Mouse (Mus musculus) kidney, adult 2 months (tissue): ENCODE results near the gene Celsr1. TPM values are rescaled to one million over a fixed set of nuclear protein-coding genes. Genes with fewer than 3 reads are reported as not detected.

Source experiments
- DNase-seq: peaks from one replicate; pipeline ENCODE4 v3.0.0; 2021
- H3K27ac ChIP-seq: fragments of 200-500 bp; 2 replicates; pipeline ENCODE4 v1.5.1; 2012; ENCODE audit warnings: low read depth, low read length, control low read depth, inconsistent platforms; ENCODE audit not compliant: insufficient read depth
- H3K27me3 ChIP-seq: fragments of 200-500 bp; replicated peaks from 2 replicates; pipeline ENCODE4 v1.6.1; 2012; ENCODE audit warnings: mild to moderate bottlenecking, moderate library complexity, low read length, inconsistent platforms; ENCODE audit not compliant: control insufficient read depth, insufficient read depth
- H3K36me3 ChIP-seq: fragments of 200-500 bp; 2 replicates; pipeline ENCODE4 v1.6.1; 2012; ENCODE audit warnings: mild to moderate bottlenecking, moderate library complexity, low read length, inconsistent platforms; ENCODE audit not compliant: control insufficient read depth, insufficient read depth
- H3K4me1 ChIP-seq: fragments of 200-500 bp; 2 replicates; pipeline ENCODE4 v1.6.1; 2011; ENCODE audit warnings: low read length; ENCODE audit not compliant: control insufficient read depth, insufficient read depth
- H3K4me3 ChIP-seq: fragments of 200-500 bp; 2 replicates; pipeline ENCODE4 v1.5.1; 2011; ENCODE audit warnings: mild to moderate bottlenecking, low read depth, low read length, control low read depth; ENCODE audit not compliant: insufficient read depth
- CTCF ChIP-seq: fragments of 200-500 bp; conservative IDR thresholded peaks from 2 replicates; pipeline ENCODE4 v1.5.1; 2011; ENCODE audit warnings: low read depth, mild to moderate bottlenecking, control low read depth, low read length, moderate library complexity, mixed read lengths; ENCODE audit not compliant: insufficient read depth, insufficient read length
- POLR2A ChIP-seq: fragments of 200-500 bp; IDR thresholded peaks from one replicate; pipeline ENCODE4 v1.6.1; 2011; ENCODE audit warnings: low read depth, low read length, control low read depth
- WGBS: fragments of 180-500 bp; shearing (Covaris S2); methylation state at CpG from one replicate; pipeline ENCODE4 v1.1.7; 2018; 5-methylcytosine and 5-hydroxymethylcytosine counted together
- polyA plus RNA-seq: library from polyadenylated mRNA; depleted of rRNA; stranded (reverse); fragments of >200 nt; gene quantifications from 2 replicates; pipeline ENCODE4 v1.2.3, GENCODE M21; 2012

Celsr1 gene
- polyA plus RNA-seq, 1 experiment: 12.4 TPM

- Histone ChIP-seq H3K27ac (no peak overlapping the region), H3K27me3 (no peaks in the 10 kb centered on the region), H3K4me1 (peaks cover 3% of the 10 kb centered on the region; the same call in 1 of the 2 replicates), H3K36me3 (no peaks in the 10 kb centered on the region), H3K4me3 (no peak overlapping the region)
- no peak for TF ChIP-seq CTCF
- no peak for TF ChIP-seq POLR2A
- WGBS: 75% methylated on average over 8 of the region's 8 CpGs
- no peak for DNase-seq
Observed at GRCm38 (mm10) chr15:85970441-85970840, 63.1 kb downstream of the Celsr1 start.

DNA sequence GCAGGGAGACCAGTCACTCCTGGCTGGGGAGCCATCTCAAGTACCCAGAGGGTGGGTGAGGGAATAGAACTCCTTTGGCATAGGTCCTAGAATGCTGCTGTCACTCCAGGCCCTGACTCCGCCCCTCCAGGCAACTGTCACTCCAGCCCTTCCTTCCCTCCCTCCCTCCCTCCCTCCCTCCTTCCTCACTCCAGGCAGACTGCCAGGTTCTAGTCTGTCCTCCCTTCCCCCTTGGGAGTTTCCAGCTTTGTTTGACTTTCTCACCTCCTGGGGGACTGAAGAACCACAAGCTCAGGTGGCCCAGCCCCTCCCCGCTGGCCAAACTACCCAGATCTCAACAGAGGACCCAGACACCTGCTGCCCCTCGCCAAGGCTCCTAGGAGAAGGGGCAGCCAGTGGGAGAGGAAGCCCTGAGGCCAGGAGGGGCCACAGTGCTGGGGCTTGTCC, 63.8 kb downstream of the Celsr1 start:
- Histone ChIP-seq H3K27ac (no peak overlapping the region), H3K4me3 (no peak overlapping the region), H3K4me1 (peaks cover 3% of the 10 kb centered on the region; the same call in 1 of the 2 replicates), H3K36me3 (no peaks in the 10 kb centered on the region), H3K27me3 (no peaks in the 10 kb centered on the region)
- WGBS: 28% methylated on average over 3 of the region's 3 CpGs
- TF ChIP-seq CTCF (no peak), POLR2A (no peak)
- peak; percentile 85 for DNase-seq

GRCm38 (mm10) chr15:85969291-85969690, 64.3 kb downstream of the Celsr1 start:
- Histone ChIP-seq H3K36me3 (no peaks in the 10 kb centered on the region), H3K27me3 (no peaks in the 10 kb centered on the region), H3K4me1 (peaks cover 3% of the 10 kb centered on the region; the same call in 1 of the 2 replicates), H3K4me3 (no peak overlapping the region), H3K27ac (no peak overlapping the region)
- TF ChIP-seq CTCF (no peak), POLR2A (no peak)
- 90% methylated on average over 7 of the region's 7 CpGs for WGBS
- no peak for DNase-seq

- Histone ChIP-seq H3K36me3 (no peaks in the 10 kb centered on the region), H3K27me3 (no peaks in the 10 kb centered on the region), H3K4me3 (no peak overlapping the region), H3K4me1 (no peaks in the 10 kb centered on the region), H3K27ac (no peak overlapping the region)
- DNase-seq: no peak
- TF ChIP-seq POLR2A (no peak), CTCF (no peak)
- WGBS: 89% methylated on average over 7 of the region's 7 CpGs
Observed at GRCm38 (mm10) chr15:85966032-85966431, 67.5 kb downstream of the Celsr1 start.

DNA sequence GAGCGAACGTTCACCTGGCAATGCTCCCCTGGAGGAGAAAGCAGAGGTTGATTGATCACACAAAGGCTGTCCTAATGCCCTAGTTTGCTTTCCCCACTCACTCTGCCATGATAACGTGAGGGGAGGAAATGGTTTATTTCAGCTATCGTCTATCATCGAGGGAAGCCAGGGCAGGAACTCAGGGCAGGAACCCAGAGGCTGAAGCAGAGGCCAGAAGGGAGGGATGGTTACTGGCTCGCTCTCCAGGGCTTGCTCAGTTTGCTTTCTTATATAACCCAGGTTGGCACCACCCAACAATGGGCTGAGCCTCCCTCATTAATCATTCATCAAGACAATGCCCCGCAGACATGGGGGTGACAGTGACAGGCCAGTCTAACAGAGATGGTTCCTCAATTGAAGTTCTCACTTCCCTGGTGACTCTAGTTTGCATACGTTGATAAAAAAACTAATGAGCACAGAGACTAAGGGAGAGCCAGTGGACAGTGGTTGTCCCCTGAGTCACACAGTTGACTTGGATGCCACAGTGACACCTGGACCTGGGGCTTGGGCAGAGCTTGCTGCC, 70.2 kb downstream of the Celsr1 start:
- 60% methylated on average over 8 of the region's 8 CpGs for WGBS
- H3K4me3 ChIP-seq: no peak overlapping the region

GRCm38 (mm10) chr15:85962691-85963090, 70.9 kb downstream of the Celsr1 start:
- Histone ChIP-seq H3K27me3 (no peaks in the 10 kb centered on the region), H3K4me1 (no peaks in the 10 kb centered on the region), H3K27ac (no peak overlapping the region), H3K36me3 (no peaks in the 10 kb centered on the region), H3K4me3 (no peak overlapping the region)
- WGBS: 95% methylated on average over 8 of the region's 8 CpGs
- no peak for TF ChIP-seq POLR2A
- no peak for TF ChIP-seq CTCF
- DNase-seq: no peak

More for the DNA sequence above, 70.2 kb downstream of the Celsr1 start:
- peak; percentile 42 for DNase-seq
- TF ChIP-seq CTCF (no peak), POLR2A (no peak)
- no peak overlapping the region for H3K27ac ChIP-seq
- H3K36me3 ChIP-seq: no peaks in the 10 kb centered on the region
- no peaks in the 10 kb centered on the region for H3K27me3 ChIP-seq
- H3K4me1 ChIP-seq: no peaks in the 10 kb centered on the region

DNA sequence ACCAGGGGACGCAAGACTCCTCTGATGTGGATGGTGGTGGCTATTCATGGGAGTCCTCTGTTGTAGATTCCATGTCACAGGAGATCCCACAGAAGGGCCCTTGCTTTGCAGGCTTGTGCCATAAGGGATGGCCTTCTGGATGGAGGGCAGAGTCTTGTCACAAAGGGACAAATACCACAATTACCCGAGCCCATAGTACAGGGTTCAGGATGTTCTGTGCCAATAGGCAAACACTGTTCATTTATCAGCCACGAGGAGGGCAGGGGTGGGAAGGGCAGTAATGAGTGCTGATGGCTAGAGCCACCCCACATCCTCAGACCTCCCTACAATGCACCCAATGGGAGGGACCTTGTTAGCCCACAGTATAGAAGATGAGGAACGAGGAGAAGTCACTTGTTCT, 71.9 kb downstream of the Celsr1 start:
- DNase-seq: no peak
- H3K4me1 ChIP-seq: no peaks in the 10 kb centered on the region
- 79% methylated on average over 4 of the region's 4 CpGs for WGBS
- no peak for TF ChIP-seq CTCF
- TF ChIP-seq POLR2A: no peak
- H3K27ac ChIP-seq: no peak overlapping the region
- no peaks in the 10 kb centered on the region for H3K27me3 ChIP-seq
- no peak overlapping the region for H3K4me3 ChIP-seq
- no peaks in the 10 kb centered on the region for H3K36me3 ChIP-seq
